Mouse (Mus musculus) lung, postnatal 0 days (tissue): ENCODE measurements at regions not wholly inside any gene's neighbourhood (a gene's known extent, or its start where the extent isn't known, plus 50 kb on each side); places are given as distances from the start of the nearest gene placed in this dataset.

Experiments used
- CTCF ChIP-seq: IDR thresholded peaks from 2 replicates; pipeline ENCODE4 v1.5.1; 2016; ENCODE audit warnings: antibody characterized with exemption, mild to moderate bottlenecking
- EP300 ChIP-seq: IDR thresholded peaks from 2 replicates; pipeline ENCODE4 v1.6.1; 2016; ENCODE audit warnings: antibody characterized with exemption, mild to moderate bottlenecking, control low read depth

DNA sequence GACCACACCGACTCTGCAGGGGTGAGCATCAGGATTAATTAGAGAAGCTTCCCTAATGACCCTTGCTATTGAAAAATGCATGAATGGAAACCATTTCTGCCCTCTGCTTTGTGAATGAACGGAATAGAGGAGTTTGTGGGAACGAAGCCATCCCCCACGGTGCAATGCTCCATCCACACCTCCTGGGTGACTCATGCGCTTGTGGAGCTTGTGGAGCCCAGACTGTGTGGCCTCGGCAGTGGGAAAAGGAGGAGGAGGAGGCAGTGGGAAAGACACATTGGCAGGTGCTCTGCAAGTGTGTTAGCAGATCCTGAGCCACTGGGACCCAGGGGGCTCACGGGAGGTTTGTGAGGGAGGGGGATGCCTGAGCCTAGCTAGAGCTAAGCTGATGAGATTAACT, 251.9 kb downstream of the Abcc12 start:
- TF ChIP-seq CTCF (no peak), EP300 (no peak)
